Mouse (Mus musculus): Measurements from ENCODE around the gene Chrna7. TPM values are rescaled to one million over a fixed set of nuclear protein-coding genes. Genes with fewer than 3 reads are reported as not detected.

Gene Chrna7
- polyA plus RNA-seq, 1 experiment from 2014 or later: 10.0 TPM

Other genes starting within 250 kb of the Chrna7 start
- gene Otud7a, start 232.2 kb upstream of the Chrna7 start, polyA plus RNA-seq (2015; fragmentation: Nextera tagmentation; extraction: Ambion mirVana): 4.0 and 6.0 TPM in 2 replicates